Mouse (Mus musculus) CH12.LX (cell line): ENCODE data around the gene Gjc1.

ENCODE experiments used
- BHLHE40 ChIP-seq: IDR thresholded peaks from 2 replicates; pipeline ENCODE4 v1.6.1; 2011; ENCODE audit warnings: mild to moderate bottlenecking, low read depth, low read length, improper control_type of control experiment
- CHD2 ChIP-seq: IDR thresholded peaks from 2 replicates; pipeline ENCODE4 v1.6.1; 2011; ENCODE audit warnings: low read length, improper control_type of control experiment
- CTCF ChIP-seq, 2 experiments: IDR thresholded peaks in 1 of 2; conservative IDR thresholded peaks in 1 of 2; 2 replicates each; pipeline ENCODE4 v1.5.1; 2011 to 2012; ENCODE audit warnings: low read depth in 2 of 2, low read length in 2 of 2, improper control_type of control experiment in 1 of 2, inconsistent platforms in 1 of 2, mild to moderate bottlenecking in 1 of 2, moderate library complexity in 1 of 2
- E2F4 ChIP-seq: IDR thresholded peaks from 2 replicates; pipeline ENCODE4 v1.6.1; 2011; ENCODE audit warnings: low read depth, low read length, improper control_type of control experiment; ENCODE audit not compliant: insufficient replicate concordance
- EP300 ChIP-seq: IDR thresholded peaks from 2 replicates; pipeline ENCODE4 v1.6.1; 2011; ENCODE audit warnings: low read length, improper control_type of control experiment
- MAX ChIP-seq: IDR thresholded peaks from 2 replicates; pipeline ENCODE4 v1.6.1; 2011; ENCODE audit warnings: low read length, improper control_type of control experiment
- MYC ChIP-seq: IDR thresholded peaks from 2 replicates; pipeline ENCODE4 v1.6.1; 2011; ENCODE audit warnings: low read depth, mild to moderate bottlenecking, improper control_type of control experiment, low read length
- NRF1 ChIP-seq: IDR thresholded peaks from 2 replicates; pipeline ENCODE4 v1.6.1; 2014; ENCODE audit warnings: low read depth, mild to moderate bottlenecking, inconsistent platforms, low read length, improper control_type of control experiment, moderate library complexity
- POLR2A ChIP-seq: IDR thresholded peaks from 2 replicates; pipeline ENCODE4 v1.6.1; 2011; ENCODE audit warnings: low read depth, mild to moderate bottlenecking, improper control_type of control experiment, low read length
- POLR2AphosphoS2 ChIP-seq: IDR thresholded peaks from 2 replicates; pipeline ENCODE4 v1.6.1; 2011; ENCODE audit warnings: low read depth, low read length, improper control_type of control experiment
- RAD21 ChIP-seq: IDR thresholded peaks from 2 replicates; pipeline ENCODE4 v1.6.1; 2011; ENCODE audit warnings: low read depth, mild to moderate bottlenecking, low read length, improper control_type of control experiment, moderate library complexity
- USF1 ChIP-seq: IDR thresholded peaks from 2 replicates; pipeline ENCODE4 v1.6.1; 2014; ENCODE audit warnings: low read depth, mild to moderate bottlenecking, inconsistent platforms, low read length, improper control_type of control experiment
- ZC3H11A ChIP-seq: IDR thresholded peaks from 2 replicates; pipeline ENCODE4 v1.6.1; 2012; ENCODE audit warnings: low read depth, mild to moderate bottlenecking, inconsistent platforms, low read length, improper control_type of control experiment
- ZMIZ1 ChIP-seq: IDR thresholded peaks from 2 replicates; pipeline ENCODE4 v1.6.1; 2012; ENCODE audit warnings: low read depth, mild to moderate bottlenecking, inconsistent platforms, low read length, improper control_type of control experiment

DNA sequence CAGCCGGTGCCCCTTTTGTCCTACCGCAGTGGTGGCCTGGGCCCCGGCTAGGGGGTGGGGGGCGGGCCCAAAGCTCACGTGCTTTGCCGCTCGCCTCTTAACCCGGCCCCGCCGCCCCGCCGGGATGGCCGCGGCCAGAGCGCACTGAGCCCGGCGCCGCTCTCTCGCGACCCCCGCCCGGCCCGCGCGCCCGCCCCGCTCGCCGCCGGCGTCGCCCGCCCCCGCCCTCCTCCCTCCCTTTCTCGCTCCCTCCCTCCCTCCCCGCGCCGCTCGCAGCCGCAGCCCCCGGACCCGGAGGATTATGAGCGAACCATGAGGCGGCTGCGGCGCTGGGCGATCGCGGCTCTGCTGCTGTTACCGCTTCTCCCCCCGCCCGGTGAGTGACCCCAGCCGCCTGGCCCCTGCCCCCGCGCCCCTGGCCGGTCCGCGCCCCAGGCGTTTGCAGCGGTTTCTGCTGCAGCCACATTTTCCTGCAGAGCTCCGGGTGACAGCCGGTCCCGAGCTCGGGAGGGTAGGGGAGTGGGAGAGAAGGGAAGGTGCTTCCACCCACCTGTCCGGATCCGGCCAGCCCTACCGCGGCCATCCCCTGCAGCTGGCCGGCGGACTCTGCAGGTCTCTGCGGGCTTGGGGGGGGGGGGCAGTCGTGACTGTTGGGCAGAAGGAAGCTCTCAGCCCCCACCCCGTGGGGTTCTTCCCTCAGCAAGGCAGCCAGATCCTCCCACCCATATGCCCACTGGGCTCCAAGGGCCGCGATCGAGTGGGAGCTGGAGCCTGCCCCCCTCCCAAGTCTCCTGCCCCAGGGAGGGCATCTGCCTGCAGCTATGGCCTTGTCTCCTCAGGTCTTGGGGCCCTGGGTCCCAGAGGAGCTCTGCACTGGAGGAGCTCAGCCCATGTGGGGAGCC is 57.9 kb downstream of the Gjc1 start, which contains the start of gene Adam11:
- no peak for TF ChIP-seq RAD21
- no peak for TF ChIP-seq ZC3H11A
- TF ChIP-seq CTCF (conservative IDR thresholded peaks at IDR 0.05 in 1 of 2, IDR thresholded peaks at IDR 0.05 in 1 of 2; ENCODE audit: low read depth in 2 of 2, low read length in 2 of 2): no peak
- TF ChIP-seq POLR2A: no peak
- no peak for TF ChIP-seq MAX
- no peak for TF ChIP-seq EP300
- no peak for TF ChIP-seq NRF1
- TF ChIP-seq BHLHE40: no peak
- no peak for TF ChIP-seq MYC
- no peak for TF ChIP-seq CHD2
- TF ChIP-seq USF1: no peak
- no peak for TF ChIP-seq POLR2AphosphoS2
- no peak for TF ChIP-seq ZMIZ1
- no peak for TF ChIP-seq E2F4
